Mouse (Mus musculus) 416B (cell line): ENCODE data around the gene Susd6.

ENCODE experiments used
- DNase-seq: peaks from one replicate; pipeline ENCODE4 v3.0.0; 2011; ENCODE audit warnings: low read depth

Gene Susd6

GRCm38 (mm10) chr12:80878093-80878430 is 87.8 kb downstream of the Susd6 start:
- no peak for DNase-seq

DNA sequence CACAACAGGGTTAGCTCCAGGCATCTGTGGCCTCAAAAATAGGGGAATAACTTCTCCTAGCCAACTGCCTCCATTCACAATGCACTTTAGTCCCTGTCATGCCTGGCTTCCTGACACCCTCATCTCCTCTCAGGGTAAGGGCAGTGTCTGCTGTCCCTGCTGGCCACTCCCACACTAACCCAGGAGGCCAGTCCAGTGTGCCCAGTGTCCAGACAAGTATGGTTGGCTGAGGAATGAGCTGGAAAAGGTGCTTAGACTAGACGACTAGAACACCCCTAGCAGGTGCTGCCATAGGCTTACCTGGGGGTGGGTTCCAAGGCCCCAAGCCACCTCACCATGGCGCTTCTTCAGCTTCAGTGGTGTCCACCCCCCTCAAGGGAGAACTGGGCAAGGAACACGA is 88.3 kb downstream of the Susd6 start:
- no peak for DNase-seq

- no peak for DNase-seq
These were observed 89.0 kb downstream of the Susd6 start for GRCm38 (mm10) chr12:80879267-80879666.

DNA sequence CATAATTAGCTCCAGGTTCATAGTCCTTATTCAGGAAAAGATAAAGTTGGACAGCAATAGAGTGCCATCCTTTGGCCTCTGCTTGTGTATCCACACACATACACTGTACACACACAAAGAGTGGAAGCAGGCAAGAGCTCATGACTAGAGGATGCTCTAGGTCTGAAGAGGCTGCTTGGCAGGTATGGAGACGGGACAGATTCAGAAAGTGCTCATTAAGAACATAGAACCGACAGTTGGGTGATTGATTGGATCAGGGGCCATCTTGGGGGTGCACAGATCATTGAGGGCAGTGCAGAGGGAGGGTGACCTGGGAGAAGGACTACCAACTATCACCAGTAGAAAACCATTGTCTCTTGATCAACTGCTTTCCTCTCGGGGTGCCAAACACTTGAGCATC is 90.8 kb downstream of the Susd6 start:
- DNase-seq: no peak

DNA sequence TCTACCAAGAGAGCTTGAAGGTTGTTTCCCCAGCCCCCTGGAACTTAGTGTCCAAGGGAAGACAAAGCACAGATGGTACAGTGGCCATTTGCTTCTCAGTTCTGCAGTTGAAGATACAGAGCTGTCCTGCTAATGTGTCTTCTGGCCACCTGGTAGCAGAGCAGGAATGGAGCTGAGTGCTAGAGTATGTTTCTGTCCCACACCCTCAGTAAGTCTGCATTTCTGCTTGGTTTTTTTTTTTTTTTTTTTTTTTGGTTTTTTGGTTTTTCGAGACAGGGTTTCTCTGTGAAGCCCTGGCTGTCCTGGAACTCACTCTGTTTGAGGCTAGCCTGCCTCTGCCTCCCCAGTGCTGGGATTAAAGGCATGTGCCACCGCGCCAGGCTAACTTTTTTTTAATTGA is 93.0 kb downstream of the Susd6 start:
- DNase-seq: no peak

DNA sequence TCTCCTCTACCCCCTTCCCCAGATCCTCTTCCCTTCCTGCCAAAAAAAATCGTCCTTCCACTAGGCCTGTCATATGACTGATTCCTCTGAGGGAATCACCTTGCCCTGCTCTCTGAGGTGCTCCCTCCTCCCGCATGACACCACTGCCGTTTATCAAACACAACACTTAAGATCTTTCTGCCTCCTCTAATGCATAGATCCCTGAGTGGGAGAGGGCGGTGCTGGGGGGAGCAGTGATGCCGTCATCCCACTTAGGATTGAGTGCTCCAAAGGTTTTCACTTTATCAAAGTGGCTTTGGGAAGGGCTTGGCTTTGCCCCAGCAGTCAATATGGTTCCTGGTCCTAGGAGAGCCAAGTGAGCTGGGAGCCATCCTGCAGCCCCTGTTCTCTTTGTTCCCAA is 93.6 kb downstream of the Susd6 start:
- no peak for DNase-seq

GRCm38 (mm10) chr12:80885301-80886288 is 95.3 kb downstream of the Susd6 start:
- DNase-seq: peak; percentile 63

DNA sequence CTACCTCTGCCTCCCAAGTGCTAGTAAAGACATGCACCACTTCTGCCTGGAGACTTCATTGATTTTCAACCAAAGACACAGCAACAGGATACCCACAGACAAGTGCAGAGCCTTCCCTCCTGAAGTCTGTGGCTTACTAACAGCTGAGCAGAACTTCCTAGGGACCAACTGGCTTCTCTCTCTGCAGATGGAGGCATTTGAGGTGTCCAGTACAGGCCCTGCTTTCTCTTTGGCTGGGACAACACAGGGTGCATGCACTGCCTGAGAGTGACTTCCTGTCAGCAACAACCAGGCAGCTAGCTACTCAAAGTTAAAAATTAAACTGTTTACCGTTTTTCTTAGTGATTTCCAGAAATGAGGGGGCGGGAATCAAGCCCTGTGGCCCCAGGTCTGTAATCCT is 96.7 kb downstream of the Susd6 start:
- peak; percentile 51 for DNase-seq

DNA sequence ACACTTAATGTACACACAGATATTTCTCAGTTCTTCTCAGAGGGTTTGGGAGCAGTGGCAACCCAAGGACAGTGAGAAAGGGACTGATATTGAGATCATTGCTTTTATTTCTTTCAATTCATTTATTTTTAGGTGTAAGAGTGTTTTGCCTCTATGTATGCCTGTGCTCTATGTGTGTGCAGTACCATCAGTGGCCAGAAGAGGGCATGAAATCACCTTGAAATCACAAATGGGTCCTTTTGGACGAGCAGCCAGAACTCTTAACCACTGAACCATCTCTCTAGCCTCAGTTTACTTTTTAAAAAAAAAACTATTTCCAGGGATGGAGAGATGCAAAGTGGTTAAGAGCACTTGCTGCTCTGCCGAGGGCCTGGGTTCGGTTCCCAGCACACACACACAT is 99.0 kb downstream of the Susd6 start:
- DNase-seq: peak; percentile 21

DNA sequence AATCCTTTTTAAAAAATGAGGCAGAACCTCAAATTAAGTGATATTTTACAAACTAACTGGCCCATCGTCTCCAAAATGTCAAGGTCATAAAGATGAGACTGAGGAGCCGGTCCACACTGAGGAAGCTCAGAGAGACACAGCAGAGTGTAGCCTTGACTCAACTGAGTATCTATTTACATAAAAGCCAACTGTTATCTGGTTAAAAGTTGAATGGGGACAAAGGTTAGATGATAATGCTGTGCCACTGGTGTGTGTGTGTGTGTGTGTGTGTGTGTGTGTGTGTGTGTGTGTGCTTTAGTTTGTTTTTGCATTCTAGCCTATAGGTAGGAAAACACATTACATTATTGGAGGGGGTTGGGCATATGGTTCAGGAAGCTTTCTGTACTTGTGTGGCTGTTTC is 100.8 kb downstream of the Susd6 start:
- DNase-seq: no peak

- no peak for DNase-seq
These were observed 103.6 kb downstream of the Susd6 start for GRCm38 (mm10) chr12:80893720-80894494.

DNA sequence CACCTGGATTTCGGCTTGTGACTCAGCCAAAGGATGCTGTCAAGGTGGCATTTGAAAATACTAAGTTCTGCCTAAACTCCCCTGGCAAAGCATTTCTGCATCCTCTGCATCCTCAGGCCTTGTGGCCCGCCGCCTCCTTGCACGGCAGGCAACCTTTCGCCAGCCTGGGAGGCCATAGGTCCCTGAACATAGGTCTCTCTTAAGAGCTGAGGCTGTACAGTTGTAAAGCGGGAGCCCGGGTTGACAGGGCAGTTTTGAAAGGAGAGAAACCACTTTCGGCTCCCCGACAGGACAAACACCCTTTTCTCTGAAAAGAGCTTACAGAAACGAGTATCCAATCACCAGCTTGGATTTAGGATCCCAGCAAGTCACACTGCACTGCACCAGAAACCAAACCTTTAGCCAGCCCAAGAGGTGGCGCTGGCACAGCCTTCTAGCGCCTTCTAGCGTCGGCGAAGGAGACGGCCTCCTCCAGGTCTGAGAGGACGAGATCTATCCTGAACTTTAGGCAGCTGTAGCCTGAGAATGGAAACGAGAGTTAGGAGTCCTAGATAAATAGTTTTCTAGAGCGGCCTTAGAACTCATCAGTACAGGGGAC is 104.8 kb downstream of the Susd6 start:
- peak; percentile 88 for DNase-seq

GRCm38 (mm10) chr12:80909631-80910030 is 119.3 kb downstream of the Susd6 start:
- DNase-seq: peak; percentile 29

DNA sequence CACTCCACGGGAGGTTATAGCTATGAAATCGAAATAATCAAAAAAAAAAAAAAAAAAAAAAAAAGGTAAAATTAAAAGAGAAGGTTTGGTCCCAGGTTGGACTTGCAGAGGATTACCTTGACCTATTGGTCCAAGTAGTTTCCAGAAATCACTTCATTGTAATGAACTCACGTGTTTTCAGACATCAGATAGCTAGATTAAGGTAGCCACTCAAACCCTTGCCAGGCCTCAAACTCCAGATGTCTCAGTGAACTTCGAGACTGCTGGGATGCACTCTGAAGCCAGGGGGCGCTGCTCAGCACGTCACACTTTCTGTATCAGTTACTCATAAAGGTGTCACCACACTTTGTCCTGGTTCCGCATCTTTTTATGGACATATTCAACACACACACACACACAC is 127.5 kb downstream of the Susd6 start:
- DNase-seq: peak; percentile 68

DNA sequence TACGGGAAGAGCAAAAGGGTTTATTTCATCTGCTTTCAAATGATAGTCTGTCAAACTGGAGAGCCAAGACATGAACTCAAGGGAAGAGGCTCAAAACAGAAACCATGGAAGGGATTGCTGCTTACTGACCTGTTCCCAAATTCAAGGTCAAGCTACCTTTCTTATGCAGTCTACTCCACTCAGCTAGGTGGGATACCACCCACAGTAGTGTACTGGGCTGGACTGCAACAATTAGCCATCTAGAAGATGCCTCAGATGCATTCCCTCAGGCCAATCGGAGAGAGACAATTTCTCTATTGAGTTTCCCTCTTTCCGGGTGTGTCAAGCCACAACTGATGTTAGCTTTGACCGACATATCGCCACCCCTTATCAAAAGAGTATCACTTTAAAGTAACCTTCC is 131.0 kb downstream of the Susd6 start:
- DNase-seq: no peak

- no peak for DNase-seq
These were observed 132.6 kb downstream of the Susd6 start for GRCm38 (mm10) chr12:80922869-80923268.

DNA sequence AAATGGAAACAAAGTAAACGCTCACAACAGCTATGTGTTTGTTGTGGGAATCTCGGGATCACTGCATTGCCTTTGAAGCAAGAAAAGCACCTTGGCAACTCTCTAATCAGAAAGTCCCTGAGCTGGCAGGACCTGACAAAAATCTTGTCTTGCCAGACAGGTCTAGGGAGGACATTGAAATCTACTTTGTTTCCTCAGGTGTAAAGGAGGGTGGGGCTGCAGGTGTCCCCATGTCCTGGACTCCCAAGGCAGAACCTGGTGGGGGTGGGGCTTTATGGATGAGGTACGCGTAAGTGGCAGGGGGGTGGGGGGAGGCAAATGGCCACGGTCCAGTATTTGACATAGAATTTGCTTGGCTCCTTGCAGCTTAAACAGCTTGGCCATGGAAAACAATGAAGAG is 133.3 kb downstream of the Susd6 start:
- DNase-seq: no peak

DNA sequence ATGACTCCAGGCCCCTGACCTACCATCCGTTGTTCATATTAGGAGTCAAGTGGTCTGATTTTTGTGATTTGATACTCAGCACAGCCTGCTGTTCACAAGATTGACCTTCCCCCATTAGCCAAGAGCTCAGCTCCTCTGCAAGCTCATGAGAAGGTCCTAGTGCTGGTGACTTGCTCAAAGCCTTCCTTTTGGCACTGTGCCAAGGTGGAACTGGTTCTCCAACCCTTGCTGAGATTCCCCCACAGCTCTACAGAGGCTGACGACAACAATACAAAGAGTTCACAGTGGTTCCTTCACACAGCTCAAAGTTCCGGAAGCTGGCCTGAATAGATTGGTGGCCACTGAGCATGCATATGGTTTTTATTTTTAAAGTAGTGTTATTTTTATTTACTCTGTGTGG is 133.9 kb downstream of the Susd6 start:
- peak; percentile 36 for DNase-seq

DNA sequence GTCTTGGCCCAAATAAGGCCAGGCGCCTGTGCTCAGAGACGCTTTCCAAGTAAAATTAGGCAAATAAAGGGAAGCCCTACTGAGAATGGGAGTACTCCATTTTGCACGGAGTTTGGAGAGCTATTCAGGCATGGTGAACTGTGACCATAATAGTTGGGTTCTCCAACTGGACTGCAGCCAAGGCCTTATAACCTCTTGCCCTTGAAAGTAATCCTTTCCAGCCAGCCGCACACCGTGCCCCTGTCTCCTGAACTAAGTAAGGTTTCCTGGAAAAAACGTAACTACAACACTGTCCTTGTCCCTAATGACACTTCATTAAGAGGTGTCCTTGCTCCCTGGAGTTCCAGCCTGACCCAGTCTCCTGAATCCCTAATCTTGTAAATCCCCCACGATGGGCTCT is 135.6 kb downstream of the Susd6 start:
- no peak for DNase-seq

- DNase-seq: no peak
These were observed 136.2 kb downstream of the Susd6 start for GRCm38 (mm10) chr12:80926550-80926949.

GRCm38 (mm10) chr12:80927518-80927917 is 137.2 kb downstream of the Susd6 start:
- DNase-seq: no peak

- no peak for DNase-seq
These were observed 138.6 kb downstream of the Susd6 start for GRCm38 (mm10) chr12:80928881-80929280.

- DNase-seq: no peak
These were observed 139.8 kb downstream of the Susd6 start for GRCm38 (mm10) chr12:80930141-80930540.
